Mouse (Mus musculus) kidney, postnatal 10 days (tissue): Measurements from ENCODE around the gene Pde1c.

Source experiments
- DNase-seq: peaks from one replicate; pipeline ENCODE4 v3.0.0; 2021; ENCODE audit warnings: mixed read lengths

Gene Pde1c

DNA sequence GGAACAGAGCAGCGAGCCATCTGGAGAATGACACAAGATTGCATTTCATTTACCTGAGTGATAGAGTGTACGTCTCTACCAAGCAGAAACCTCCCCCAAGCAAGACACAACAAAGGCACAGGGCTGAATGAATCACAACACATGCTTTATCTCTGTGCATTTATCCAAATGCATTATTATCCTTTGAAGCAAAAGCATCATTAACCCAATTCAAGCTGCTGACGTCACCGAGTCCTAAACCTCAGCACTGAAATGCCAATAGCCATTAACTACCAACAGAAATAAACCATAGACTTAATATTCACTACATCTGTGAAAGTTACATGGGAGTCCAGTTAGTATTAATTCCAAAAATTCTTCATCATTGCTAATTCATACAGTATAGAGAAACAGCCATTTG is 127.4 kb downstream of the Pde1c start:
- no peak for DNase-seq

DNA sequence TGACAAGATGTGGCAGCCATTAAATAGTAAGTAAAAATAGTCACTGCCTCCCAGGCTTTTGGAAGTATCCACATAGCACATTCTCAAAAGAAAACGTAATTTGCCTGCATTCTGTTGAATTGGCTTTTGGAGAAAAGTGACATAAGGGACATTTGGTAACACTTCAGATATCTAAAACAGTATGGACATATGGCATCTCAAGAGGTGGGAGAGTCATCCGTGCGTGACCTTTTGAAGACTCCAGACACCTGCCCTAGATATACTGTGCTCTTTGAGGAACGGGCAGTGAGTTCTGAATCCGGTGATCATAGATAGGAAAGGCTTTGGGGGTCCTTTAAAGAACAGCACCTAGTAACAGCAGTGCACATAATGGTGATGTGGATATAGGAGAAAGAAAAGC is 143.1 kb downstream of the Pde1c start:
- DNase-seq, result no peak

DNA sequence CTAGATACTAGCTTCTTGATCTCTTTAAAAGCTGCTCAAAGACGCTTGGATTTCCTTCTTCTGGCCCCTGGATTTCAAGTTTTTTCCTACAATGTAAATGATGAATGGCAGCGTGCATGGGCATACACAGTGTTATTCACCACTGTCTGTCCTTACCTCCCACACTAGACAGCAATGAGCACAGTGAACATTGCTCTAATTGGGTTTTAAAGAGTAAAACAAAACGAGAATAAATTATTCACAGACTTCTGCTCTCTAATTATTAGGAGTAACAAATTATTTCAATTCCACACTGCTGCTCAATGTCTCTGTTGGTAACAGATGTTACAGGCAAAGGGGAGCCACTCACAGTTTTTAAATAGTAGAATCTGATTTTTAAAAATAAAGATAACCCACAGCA is 146.0 kb downstream of the Pde1c start:
- no peak for DNase-seq

DNA sequence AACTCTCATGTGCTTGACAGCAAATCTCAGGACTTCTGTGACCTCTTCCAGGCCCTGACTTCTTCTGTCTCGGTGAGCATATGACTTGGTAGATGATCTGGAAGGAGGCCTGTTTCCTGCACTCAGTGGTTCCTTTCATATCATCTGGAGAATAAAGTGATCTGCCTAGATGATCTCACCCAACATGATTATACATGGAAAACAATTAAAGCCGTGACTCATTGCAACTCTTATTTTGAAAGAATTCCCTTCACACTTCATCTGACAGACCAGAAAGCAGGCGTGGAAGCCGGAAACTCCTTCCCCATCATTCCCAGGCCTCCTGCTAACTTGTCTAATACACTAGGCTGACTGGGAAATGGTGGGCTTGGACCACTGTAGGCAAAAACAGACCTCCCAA is 152.7 kb downstream of the Pde1c start:
- no peak for DNase-seq

DNA sequence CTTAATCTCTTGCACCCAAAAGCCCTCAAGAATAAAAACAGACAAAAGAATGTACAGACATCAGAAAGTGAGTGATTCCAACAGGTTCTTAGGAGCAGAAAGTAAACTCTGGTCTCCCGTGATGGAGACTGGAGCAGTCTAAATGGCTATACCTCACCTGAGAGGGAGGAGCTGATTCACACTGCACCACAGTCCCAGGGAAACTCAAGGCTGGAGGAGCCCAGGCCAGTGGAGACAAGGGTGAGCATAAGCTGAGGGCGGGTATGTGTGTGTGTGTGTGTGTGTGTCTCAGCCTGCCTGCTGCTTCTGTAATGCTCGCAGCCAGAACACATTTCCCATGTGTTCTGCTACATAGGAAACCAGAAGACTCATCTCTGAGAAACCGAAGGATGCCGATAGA is 179.7 kb downstream of the Pde1c start:
- no peak for DNase-seq

DNA sequence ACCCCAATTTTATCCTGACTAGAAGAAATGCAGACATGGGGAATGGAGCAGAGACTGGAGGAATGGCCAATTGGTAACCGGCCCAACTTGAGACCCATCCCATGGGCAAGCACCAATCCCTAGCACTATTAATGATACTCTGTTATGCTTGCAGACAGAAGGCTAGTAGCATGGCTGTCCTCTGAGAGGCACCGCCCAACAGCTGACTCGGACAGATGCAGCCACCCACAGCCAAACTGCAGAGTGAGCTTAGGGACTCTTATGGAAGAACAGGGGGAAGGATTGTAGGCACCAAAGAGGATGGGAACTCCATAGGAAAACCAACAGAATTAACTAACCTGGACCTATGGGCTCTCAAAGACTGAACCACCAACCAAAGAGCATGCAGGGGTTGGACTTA is 192.5 kb downstream of the Pde1c start:
- no peak for DNase-seq

DNA sequence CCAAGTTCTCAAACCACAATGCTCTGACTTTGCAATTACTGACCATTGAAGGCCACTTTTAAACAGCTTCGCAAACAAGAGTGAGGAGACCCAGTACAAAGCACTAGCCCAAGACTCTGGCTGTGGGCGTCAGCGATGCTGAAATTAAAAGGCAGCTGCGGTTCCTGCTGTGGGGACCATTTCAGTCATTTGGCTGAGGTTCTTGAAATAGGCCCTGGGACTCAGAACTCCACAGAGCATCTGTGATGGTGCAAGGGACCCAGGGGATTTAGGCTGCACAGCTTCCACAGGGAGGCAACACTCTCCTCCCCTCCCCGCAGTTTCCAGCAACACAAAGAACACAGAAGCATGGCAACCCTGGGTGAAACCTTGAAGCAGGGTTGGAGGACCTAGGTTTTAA is 194.7 kb downstream of the Pde1c start:
- no peak for DNase-seq

DNA sequence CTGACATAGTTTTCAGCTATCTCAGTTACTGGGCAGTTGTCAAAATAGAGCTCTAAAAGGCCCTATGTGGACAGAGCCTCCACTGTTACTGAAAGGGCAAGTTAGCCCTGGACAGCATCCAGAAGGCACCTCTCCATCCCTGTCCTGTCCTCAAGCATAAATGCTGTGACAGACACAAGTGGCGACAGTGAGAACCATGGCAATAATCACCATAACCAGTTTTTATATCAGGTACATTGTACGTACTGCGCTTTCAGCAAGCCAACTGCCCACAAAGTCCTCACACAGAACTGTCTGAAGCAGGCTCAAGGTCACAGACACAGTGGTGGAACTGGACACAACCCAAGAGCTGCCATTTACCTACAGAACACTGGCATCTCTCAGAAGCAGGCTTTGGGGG is 195.2 kb downstream of the Pde1c start:
- DNase-seq, result no peak

DNA sequence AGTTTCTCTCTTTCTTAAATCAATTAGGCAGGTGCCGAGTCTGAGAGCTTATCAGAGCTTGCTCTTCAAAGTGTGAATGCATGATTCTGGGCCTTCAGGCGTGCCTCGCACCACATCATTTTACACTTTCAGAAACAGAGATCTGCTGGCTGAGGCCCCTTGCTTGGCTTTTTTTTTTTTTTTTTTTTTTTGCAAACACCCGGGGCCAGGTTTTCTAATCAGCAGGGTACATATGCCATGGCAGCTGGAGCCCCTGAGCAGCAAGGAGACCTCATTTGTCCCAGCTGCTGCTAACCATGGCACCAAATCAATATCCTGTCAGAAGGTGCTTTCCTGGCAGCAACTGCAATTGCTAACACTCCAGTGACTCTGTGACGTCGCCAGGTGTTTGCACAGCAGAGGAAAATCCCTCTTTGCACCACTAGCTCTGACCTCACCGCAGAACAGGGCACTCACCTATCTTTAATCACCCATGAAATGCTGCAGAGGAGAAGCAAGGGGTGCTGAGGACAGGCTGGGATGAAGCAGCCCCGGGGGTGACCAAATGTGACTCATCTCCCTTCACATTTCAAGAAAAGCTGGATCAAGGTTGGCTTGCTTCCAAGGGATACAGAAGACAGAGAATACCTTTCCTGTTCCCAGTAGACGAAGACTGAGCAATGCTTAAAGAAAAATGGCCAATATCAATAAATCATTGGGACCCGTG is 195.7 kb downstream of the Pde1c start:
- no peak for DNase-seq

DNA sequence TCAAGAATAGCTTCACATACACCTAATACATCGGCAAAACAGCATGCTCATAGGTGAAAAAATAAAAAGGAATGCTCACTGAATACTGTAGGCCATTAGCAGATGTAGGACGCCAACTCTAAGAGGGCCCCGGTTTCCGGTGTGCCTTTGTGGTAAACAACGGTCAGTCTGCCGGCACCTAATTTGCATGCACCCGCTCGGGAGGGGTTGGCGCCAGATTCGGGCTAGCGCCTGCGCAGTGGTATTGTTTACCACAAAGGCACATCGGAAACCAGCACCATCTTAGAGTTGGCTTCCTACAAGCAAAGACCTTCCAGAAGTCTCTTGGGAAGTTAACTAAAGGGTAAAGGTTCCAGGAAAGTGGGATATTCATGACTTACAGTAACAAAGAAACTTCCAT is 199.4 kb downstream of the Pde1c start:
- DNase-seq, result no peak

DNA sequence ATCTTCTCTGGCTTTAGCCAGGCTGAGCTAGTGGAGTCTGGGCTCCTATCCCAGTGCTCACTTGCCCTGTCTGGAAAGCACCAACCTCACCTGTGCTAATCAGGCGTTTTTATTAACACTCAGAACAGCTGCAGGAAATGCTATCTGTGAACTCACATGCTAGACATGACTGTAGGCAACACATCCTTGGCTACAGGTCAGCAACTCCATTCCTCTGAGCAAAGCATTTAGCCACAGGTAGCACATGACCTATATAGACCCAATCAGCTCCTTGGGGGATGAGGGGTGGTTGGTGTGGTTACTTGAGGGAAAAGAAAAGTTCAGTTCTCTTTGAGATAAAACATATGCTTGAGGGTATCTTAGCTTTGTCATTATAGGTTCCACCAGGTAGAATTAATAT is 200.8 kb downstream of the Pde1c start:
- no peak for DNase-seq

DNA sequence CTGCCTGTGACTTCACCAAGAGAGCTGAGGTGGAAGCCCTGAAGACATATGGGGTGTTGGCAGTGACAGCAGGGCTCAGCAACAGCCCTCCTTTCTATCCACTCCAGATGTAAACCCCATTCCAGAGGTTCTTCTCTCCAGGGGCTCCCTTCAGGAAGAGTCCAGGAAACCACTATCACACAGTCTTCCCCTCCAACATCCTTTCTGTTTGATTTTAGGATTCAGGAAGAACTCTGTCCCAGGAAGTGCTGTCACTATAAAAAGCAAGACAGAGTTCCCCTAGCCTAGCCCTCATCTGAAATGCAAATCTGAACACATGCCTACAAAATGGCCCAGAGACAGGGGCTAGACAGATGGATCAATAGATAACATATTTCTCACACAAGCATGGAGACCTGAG is 201.6 kb downstream of the Pde1c start:
- no peak for DNase-seq

DNA sequence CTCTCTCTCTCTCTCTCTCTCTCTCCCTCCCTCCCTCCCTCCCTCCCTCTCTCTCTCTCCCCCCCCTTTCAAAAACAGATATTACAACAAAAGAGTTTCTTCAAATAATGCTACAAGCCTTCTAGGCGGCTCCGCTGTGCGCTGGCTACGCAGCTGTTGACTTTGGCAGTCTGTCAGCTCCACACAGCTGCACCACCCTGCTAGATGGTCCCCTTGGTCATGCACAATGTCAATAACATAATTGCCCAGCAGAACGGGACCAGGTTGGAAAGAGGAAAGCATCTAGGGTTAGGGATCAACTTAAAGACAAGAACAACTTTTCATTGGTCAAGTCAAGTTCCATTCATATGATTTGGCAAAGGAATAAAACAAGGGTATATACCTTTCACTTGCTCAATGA is 206.3 kb downstream of the Pde1c start:
- DNase-seq, result peak; percentile 10

DNA sequence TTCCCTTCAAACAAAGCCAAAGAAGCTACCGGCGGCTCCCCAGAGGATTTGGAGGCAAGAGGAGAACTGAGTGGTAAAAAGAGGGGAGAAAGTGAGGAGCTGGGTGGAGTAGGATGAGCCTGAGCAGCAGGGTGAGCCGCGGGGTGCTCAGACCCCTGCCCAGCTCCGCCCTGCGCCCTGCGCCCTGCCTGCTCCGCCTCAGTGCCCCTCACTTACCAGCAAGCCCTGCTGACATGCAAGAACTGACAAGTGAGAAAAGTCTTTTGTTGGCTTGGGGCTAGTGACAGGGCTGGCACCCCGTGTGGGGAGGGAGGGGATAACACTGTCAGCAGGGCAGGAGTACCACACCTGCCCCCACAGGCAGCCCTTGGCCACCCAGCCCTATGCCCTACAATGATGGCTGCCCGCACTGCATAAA is 206.8 kb downstream of the Pde1c start:
- peak; percentile 16 for DNase-seq

DNA sequence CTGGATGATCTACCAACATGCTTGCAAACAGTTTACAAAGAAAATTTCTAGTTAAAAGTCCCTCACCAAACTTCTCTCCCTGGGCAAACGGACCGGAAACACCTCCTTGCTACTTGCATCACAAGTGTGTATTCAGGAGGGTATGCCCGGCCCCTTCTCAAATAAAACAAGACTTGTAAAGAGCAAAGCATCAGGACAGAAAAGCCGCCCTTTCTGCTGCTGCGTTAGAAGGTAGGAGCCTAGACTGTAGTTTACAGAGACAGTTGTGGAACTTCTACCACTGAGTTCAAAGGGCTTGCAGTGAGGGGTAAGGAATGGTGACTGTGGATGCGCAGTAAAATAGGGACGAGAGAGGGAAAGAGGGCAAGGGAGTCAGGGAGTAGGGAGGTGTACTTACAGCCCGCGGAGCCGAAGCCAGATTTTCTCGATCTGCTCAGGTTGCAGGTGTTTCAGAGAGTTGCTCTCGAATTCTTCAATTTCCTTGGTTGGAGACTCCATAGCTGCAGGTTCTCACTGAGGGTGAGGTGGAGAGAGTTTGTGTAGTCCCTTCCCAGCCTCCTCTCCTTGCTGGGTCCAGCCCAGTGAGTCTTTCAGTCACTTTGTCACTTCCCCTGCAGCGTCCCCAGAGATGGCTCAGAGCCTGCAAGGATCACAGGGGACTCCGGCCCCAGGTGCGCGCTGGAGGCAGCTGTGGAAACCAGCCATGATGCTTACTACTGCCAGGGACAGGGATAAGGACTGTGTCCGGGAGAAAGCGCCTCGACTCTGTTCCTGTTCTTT is 207.4 kb downstream of the Pde1c start:
- no peak for DNase-seq

DNA sequence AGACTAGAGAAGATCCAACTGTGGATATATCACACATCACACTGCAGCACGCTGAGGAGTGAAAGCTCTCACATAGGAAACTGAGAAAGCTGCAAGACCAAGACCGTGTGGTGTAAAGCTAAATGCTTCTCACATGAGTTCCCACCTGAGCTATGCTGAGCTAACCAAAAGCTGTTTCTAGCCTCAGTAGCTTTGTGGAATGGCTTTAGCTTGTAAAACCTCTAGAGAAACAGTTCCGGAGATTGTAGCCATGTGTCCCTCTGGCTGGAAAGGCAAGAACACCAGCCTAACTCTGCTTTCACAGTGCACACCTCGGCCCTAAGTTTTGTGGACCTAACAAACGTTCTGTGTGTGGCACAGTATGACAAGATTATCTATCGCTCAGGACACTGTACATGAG is 208.8 kb downstream of the Pde1c start:
- DNase-seq, result no peak

DNA sequence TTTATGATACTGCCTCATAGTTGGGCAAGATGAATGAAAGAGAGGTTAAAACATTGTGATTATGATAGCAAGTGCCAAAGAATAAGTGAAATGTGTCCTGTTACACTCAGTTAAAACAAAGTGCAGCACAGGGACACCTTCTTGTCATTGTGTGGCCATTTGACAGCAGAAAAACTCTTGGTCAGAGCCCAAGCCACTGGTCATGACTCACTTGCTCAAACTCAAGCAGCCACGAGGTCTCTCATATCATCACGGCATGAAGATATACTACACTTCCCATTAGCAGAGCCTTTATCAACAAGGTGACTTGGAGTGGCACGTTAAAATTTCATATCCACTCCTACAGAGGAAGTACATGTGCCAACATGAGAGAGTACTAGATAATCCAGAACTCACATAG is 209.8 kb downstream of the Pde1c start:
- DNase-seq, result no peak

DNA sequence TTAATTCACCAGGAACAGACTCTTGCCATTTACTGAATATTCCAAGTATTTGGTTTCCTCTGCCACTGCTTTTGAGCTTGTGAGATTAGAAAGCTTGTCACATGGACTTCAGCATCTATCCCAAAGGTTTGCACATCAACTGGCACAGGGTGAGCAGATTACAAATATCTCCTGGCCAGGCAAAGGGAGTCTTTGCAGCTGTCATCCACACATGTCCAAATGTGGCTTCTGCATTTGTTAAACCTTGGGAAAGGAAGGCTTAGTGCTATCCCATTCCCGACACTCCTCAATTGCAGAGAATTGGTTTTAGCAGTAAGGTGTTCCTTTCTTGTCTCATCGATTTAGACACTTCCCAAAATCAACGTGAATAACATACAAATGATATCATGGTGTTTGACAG is 221.7 kb downstream of the Pde1c start:
- DNase-seq, result no peak

DNA sequence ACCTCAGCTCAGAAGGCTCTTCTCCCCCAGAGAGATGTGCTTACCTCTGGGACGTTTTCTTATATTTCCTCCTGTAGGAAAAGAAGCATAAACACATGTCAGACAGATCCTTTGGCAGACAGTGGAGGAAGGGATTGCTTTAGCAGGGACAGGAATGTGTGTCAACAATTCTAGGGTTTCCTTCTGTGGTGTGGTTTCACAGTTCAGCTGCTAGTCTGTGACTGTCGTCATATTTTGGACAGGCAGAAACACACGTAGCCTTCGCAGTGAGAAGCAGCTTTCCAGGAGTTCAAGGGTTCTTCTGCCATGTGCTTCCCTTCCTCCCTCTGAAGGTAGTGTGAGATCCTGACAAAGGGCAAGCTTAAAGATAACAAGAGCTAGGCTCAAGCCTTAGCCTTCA is 223.8 kb downstream of the Pde1c start:
- no peak for DNase-seq

DNA sequence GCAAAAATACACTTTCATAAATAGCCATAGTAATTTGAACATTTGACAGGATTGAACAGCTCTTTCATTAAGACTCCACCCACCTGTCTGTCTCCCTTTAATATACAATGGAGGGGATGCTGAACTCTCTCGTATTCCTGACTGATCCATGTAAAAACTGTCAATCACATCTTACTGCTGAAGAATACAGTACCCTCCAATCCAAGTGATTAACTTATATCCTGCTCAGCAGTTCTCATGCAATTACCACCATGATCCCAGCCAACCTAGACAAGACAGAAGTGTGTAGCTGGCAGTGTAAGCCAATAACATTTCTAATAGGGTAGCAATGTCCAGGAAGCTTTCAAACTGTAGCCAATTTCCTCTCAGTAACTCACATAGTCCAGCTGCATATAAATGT is 226.9 kb downstream of the Pde1c start:
- no peak for DNase-seq

DNA sequence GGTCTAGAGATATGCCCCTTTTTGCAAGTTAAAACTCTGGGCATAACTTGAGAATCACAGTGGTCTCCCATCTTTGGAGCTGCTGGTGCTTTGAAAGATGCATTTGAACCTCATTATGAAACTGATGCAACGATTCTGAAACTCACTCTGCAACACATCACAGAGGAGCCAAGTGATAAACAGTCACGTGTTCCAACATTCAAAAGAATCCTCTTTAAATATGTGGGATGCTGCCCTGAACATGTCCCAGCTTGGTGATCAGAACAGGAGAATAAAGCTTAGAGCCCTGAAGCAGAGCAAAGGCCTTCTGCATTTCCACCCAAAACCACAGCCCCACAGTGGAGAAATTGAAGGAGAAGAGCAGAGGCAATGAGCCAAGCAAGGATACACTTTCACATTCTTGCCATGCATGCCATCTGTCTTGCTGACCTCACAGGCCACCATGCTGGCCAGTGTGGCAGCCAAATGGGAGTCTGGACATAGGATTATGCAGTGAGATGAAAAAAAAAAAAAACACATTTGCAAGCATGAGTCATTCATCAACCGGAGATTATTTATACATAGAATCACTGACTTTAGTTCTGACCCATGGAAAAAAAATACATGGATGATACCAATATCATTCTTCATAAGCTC is 233.0 kb downstream of the Pde1c start:
- DNase-seq, result no peak

DNA sequence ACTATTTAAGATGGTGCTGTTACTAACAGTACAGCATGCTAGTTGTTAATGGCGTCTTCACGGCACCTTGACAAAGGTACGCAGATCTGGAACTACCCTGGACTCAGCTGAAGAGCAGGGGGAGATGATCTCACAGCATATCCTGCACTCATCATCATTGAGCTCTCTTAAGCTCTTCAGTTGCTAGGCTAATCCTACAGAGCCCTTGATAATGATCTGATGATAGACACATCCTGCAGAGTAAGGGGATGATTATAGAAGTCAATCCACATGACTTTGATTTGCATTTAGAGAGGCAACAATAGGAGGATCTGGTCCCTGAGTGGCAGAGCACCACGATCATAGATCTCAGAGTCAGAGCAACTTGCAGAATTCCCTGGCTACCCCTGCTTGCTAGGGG is 236.8 kb downstream of the Pde1c start:
- DNase-seq, result no peak

DNA sequence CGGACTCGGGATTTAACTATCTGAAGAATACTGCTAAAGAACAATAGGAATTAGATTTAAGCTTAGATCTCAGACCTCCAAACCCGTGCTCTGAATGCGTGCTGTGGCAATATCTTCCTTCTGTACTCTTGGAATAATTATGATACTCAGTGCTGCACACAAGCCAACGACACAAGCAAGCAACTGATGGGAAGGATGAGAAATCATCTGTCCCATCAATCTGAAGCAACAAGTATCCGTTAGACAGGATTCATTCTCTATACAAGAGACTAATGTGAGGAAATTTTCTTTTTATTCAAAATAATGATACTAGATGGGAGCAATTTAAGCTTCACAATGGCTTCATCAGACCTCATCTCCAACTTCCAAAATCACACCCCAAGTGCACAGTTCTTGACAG is 237.5 kb downstream of the Pde1c start:
- no peak for DNase-seq

DNA sequence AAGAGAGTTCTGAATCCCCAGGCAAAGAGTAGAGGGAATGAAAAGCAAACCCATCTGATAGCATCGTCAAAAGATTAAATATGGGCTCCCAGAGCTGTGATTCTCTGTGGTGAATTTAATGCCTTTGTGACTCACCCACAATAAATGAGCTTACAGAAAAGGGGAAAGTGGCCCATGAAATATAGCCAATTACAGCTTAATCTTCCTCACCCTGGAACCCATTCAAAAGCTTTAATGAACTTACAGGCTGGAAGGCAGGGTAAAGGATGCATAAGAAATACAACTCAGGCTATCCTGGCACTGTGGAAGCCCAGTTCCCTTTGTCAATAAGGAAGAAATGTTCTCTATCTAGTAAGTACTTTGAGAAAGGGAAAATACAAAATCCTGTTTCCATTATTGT is 240.8 kb downstream of the Pde1c start:
- DNase-seq, result no peak
